Mouse (Mus musculus) cortical plate, adult 2 months (tissue): ENCODE measurements around the gene Hcn4.

Source experiments
- CTCF ChIP-seq: fragments of 200-500 bp; IDR thresholded peaks from 2 replicates; pipeline ENCODE4 v1.5.1; 2011; ENCODE audit warnings: mild to moderate bottlenecking, control low read depth, low read length; ENCODE audit not compliant: insufficient read depth; ENCODE audit errors: extremely low read depth
- POLR2A ChIP-seq: fragments of 200-500 bp; IDR thresholded peaks from 2 replicates; pipeline ENCODE4 v1.6.1; 2011; ENCODE audit warnings: mild to moderate bottlenecking, low read length, control low read depth; ENCODE audit not compliant: insufficient read depth; ENCODE audit errors: extremely low read depth

DNA sequence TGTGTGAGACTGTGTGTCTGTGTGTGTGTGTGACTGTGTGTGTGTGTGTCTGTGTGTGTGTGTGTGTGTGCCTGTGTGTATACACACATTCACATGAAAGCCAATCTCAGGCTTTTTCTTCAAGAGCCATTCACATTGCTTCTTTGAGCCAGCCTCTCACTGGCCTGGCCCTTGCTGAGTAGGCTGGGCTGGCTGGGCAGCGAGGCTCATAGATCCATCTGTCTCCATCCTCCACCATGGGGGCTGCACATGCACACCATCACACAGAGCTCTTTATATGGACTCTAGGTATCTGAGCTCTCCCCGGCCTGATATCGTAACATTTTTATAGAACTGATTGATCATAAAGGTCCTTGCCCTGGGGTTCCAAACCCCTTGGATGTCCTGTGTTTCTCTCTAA is 33.7 kb upstream of the Hcn4 start:
- TF ChIP-seq POLR2A = no peak
- no peak for TF ChIP-seq CTCF
